Mouse (Mus musculus) Patski (cell line): Measurements from ENCODE around the gene Rheb. TPM values are rescaled to one million over a fixed set of nuclear protein-coding genes. Genes with fewer than 3 reads are reported as not detected.

Source experiments
- ATAC-seq: fragments of 100-300 bp; one replicate; pipeline ENCODE4 v1.8.0; 2021
- CTCF ChIA-PET: fragments of 350-600 bp; sonication (Branson Sonifier 250); formaldehyde crosslinking; loops from one replicate; lab custom pipeline; 2022; ENCODE audit warnings: inconsistent platforms; lab: Charles Lee
- POLR2A ChIA-PET: fragments of 350-600 bp; sonication (Branson Sonifier 250); formaldehyde crosslinking; loops from one replicate; lab custom pipeline; 2022; ENCODE audit warnings: antibody characterized with exemption, inconsistent platforms; lab: Charles Lee
- DNase-seq: peaks from one replicate; pipeline ENCODE4 v3.0.0-alpha.2; 2011; ENCODE audit warnings: low read depth, low spot score
- H3K27me3 ChIP-seq: fragments of 371-371 bp; one replicate; pipeline ENCODE4 v1.5.1; 2021
- CTCF ChIP-seq: fragments of 100-300 bp; IDR thresholded peaks from one replicate; pipeline ENCODE4 v1.5.1; 2021
- in situ Hi-C: fragments of 300-500 bp; cut with MboI; formaldehyde crosslinking; loops from 3 replicates; pipeline ENCODE4 v1.11.1; 2018; ENCODE audit warnings: low pct_unique_long_range_greater_than_20kb, mixed read lengths
- polyA plus RNA-seq: library from polyadenylated mRNA; unstranded; gene quantifications from one replicate; pipeline ENCODE4 v1.2.3, GENCODE M21; 2021

The Rheb gene
- 168 TPM for polyA plus RNA-seq

DNA sequence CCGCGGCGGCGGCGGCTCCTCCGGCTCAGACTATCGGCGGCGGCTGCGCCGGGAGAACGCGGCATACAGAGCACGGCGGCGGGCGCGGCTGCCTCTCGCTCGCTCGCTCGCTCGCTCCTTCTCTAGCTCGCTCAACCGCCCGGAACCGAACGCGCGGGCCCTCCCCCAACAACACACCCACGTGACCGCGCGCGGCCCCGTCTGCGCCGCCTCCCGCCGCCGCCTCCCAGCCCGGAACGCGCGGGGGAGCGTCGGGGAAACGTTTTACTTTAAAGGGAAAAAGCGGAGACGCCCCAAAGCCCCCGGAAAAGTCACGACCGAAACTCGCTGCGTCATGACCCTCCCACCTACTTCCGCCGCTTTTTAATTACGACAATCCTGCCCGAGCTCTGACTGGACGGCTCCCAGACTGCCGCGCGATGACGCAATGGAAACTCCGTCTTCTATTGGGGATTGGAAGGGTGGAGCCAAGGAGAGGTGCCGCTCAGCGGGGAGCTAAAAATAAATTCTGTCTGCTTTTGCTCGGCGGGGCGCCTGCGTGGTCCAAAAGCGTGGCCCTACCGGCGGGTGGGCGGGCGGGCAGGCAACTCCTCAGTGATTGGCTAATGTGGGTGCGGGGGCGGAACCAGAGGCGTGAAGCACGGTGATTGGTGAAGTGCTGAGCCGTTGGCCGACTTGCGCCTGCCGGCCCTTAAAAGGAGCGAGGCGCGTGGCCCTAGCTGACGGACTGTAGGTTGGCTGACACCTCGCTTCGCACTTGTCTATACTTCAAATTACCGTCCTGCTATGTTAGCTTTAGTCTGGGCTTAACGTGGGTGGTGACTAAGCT lies at the start of gene Rheb:
TSS of gene Rheb (minus strand) at position 351 of the 829 bp plus-strand sequence.
- peak; percentile 93 for ATAC-seq
- DNase-seq, result peak; percentile 100
- no peak for TF ChIP-seq CTCF
- ChIA-PET CTCF (interaction anchor here (0.8 to 3.4 kb wide), 4 partner anchors 10 to 168 kb away, joined by 3 to 10 read pairs (median 4); no protein-coding TSS in a partner anchor), POLR2A (interaction anchor here (0.5 to 1.1 kb wide), 4 partner anchors 12 to 140 kb away, joined by 3 to 6 read pairs (median 3); no protein-coding TSS in a partner anchor)
- no peaks in the 10 kb centered on the region for H3K27me3 ChIP-seq
- in situ Hi-C loops, result no loop called here

DNA sequence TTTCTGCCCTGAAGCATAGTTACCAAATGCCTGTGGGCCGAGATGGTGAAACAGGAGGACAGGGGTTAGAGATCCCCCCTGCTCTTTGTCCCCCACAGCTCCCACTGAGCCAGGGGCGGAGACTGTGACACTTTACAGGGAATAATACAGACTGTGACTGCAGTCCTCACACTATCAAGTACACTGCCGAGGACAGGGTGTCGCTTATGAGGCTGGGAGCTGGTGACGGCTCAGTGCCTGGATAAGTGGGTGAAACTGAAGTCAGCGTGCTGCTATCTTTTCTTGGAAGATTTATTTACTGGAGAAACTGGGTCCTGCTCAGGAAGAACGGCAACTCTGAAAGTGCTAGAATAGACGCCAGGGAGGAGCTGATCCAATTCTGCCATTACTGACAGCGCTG lies 47.4 kb upstream of the Rheb start:
- no peak for TF ChIP-seq CTCF
- ChIA-PET CTCF (no interaction called here), POLR2A (interaction anchor here (1.1 kb wide), 1 partner anchor 42 kb away, joined by 3 read pairs; no protein-coding TSS in a partner anchor)

DNA sequence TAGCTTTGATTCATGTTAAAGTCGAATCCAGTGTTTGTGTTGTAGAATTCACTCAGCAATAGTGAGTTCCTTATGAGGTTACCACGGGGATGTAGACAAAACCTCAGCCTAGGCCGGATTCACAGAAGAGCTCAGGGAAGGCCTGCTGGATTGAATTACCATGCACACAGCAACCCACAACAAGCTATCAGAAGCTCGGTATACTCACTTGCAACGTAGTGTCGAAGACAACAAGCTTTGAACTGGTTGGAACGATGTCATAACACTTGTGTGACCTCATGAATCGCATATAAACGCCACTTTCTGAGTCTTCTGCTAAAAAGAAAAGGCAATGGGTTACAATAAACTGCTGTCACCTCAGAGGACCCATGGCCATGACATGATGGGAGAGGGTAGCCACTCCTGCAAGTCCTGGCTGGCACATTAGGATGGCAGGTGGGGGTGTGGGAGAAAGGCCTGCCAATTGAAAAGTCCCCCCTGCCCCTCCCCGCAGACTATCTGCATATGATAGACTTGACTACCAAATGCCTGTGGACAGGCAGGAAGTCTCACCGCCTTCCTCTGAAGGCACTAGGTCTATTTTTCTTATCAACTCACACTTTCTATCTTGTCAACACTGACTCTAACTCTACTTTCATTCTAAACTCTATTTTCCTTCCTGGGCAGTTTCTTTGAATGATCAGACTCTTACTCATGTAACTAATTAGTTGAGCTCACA lies 46.6 kb upstream of the Rheb start:
- no peak for TF ChIP-seq CTCF
- DNase-seq (no peak), ATAC-seq (no peak)
- in situ Hi-C loops, result no loop called here
- ChIA-PET CTCF (interaction anchor here (1.0 kb wide), 1 partner anchor 35 kb away, joined by 3 read pairs; no protein-coding TSS in a partner anchor), POLR2A (interaction anchor here (0.9 kb wide), 1 partner anchor 118 kb away, joined by 3 read pairs; no protein-coding TSS in a partner anchor)
- H3K27me3 ChIP-seq, result no peaks in the 10 kb centered on the region

More for the DNA sequence above, 47.4 kb upstream of the Rheb start:
- in situ Hi-C loops, result no loop called here
- DNase-seq, result no peak
- ATAC-seq, result no peak
- H3K27me3 ChIP-seq, result no peaks in the 10 kb centered on the region

DNA sequence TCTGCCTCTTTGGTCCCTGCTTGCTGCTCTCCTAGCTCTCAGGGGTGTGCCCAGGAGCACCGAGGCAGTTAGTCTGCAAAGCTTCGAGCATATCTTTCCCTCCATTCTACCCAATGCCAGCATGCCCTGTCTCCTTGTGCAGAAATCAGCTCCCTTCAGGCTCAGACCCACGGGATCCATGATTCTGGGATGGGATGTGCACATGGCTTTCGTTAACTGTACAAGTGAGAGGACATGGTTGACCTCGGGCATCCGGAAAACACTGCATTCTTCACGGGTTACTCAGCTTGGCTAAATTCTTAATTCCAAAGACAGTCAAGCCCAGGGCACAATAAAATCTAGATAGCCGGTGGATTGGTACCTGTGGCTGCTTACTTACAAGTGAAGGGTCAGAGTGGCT lies 44.8 kb upstream of the Rheb start:
- ChIA-PET CTCF (interaction anchor here (1.0 kb wide), 1 partner anchor 19 kb away, joined by 3 read pairs; no protein-coding TSS in a partner anchor), POLR2A (no interaction called here)
- no peaks in the 10 kb centered on the region for H3K27me3 ChIP-seq
- in situ Hi-C loops, result no loop called here
- DNase-seq, result no peak
- no peak for TF ChIP-seq CTCF
- ATAC-seq, result no peak

DNA sequence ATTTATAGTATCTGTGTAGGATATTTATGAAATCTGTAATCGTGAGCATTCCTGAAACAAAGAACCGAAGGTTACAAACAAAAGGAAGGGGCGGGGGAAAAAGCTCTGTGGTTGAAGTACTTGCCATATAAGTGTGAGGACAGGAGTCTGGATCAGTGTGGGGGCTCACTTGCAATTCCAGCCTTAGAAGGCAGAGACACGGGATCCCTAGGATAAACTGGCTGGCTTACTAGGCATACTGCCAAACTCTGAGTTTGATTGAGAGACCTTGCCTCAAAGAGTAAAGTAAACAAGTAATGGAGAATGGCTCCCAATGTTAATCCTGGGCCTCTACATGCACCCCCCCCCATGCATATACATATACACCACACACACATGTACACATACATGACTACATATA lies 36.3 kb upstream of the Rheb start:
- ATAC-seq, result no peak
- ChIA-PET POLR2A (interaction anchor here (1.3 kb wide), 1 partner anchor 28 kb away, joined by 4 read pairs; no protein-coding TSS in a partner anchor), CTCF (interaction anchor here (1.1 kb wide), 1 partner anchor 35 kb away, joined by 3 read pairs; no protein-coding TSS in a partner anchor)
- H3K27me3 ChIP-seq, result no peaks in the 10 kb centered on the region
- no peak for TF ChIP-seq CTCF
- no peak for DNase-seq
- in situ Hi-C loops, result no loop called here

DNA sequence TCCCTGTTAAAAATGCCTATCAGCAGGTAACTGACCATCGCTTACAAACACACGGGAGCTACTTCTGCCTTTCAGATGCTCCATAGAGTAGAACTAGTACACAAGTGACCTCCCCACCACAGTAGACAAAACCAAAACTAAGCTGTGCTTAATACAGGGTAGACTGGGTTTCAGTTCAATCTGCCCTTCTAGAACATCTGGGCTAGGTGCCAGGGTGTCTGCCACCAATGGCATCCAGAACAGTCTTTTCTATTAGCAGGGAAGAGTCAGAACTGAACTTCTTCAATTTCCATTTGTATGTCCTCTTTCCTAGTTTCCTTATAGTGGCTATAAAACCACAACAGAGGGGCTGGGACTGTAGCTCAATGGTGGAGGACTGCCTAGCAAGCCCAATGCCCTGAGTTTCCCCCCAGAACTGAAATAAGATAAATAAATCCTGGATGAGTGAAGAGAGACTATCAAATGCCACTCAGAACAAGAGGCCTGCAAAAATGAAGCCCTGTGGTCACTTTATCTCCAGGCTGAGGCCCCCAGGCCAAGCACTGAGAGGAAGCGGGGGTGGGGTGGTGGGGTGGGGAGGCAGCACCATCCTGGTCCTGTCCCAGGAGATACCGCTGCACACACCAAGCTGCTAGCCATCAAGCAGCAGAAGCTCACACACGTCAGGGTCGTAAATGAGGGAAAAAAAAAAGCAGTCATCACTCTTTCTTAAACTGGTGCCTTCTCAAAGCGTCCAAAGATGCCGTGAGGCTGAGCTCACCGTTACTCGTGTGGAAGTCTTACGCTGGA lies 35.6 kb upstream of the Rheb start:
- CTCF ChIA-PET, result interaction anchor here (1.1 kb wide), 1 partner anchor 34 kb away, joined by 3 read pairs; no protein-coding TSS in a partner anchor
- ATAC-seq (no peak), DNase-seq (no peak)
- H3K27me3 ChIP-seq, result no peaks in the 10 kb centered on the region
- no peak for TF ChIP-seq CTCF
- in situ Hi-C loops, result no loop called here
- POLR2A ChIA-PET, result interaction anchor here (1.3 kb wide), 1 partner anchor 29 kb away, joined by 4 read pairs; no protein-coding TSS in a partner anchor

DNA sequence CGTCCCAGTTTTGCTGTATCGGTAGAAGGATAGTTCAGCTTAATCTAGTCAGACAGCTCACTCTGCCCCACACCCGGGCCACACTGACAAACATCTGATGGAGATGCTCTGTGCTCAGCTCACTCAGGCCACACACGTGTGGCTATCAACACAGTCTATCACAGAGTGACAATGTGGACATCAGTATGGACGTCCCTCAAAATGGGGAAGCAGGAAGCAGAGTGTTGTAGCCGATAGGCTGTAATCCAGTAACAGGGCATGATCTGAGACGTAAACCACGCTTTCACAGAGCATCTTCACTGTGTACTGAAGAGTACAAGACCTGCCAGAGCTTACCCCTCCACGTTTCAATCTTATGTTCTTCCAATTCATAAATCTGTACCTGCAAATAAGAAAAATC lies 34.2 kb upstream of the Rheb start:
- CTCF ChIA-PET, result interaction anchor here (1.0 kb wide), 1 partner anchor 8 kb away, joined by 3 read pairs; no protein-coding TSS in a partner anchor
- DNase-seq (no peak), ATAC-seq (no peak)
- POLR2A ChIA-PET, result no interaction called here
- in situ Hi-C loops, result no loop called here
- H3K27me3 ChIP-seq, result no peaks in the 10 kb centered on the region
- TF ChIP-seq CTCF, result no peak

DNA sequence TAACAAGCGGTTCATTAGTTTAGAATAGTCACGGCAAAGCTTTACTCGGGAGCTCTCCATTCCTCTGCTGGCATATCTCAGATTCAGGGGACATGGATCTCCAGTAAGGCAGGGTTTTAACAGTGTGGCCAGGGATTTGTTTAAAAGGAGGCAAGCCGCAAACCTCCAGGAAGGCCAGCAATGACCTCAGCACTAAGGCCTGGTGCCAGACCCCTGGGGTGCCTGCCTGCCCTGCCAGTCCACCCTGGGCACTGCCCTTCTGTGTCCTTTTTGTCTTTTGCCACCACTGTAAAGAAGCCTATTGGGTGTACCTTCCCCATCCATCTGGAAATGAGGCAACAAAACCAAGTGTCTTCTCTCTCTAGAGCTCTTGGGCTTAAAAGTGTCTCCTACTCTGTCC lies 31.7 kb upstream of the Rheb start:
- CTCF ChIA-PET, result interaction anchor here (1.0 to 1.4 kb wide), 3 partner anchors 12 to 133 kb away, joined by 3 to 4 read pairs (median 4); no protein-coding TSS in a partner anchor
- TF ChIP-seq CTCF, result no peak
- peak; percentile 53 for DNase-seq
- H3K27me3 ChIP-seq, result no peaks in the 10 kb centered on the region
- POLR2A ChIA-PET, result interaction anchor here (0.7 kb wide), 1 partner anchor 31 kb away, joined by 3 read pairs; no protein-coding TSS in a partner anchor
- ATAC-seq, result peak; percentile 52
- in situ Hi-C loops, result no loop called here

DNA sequence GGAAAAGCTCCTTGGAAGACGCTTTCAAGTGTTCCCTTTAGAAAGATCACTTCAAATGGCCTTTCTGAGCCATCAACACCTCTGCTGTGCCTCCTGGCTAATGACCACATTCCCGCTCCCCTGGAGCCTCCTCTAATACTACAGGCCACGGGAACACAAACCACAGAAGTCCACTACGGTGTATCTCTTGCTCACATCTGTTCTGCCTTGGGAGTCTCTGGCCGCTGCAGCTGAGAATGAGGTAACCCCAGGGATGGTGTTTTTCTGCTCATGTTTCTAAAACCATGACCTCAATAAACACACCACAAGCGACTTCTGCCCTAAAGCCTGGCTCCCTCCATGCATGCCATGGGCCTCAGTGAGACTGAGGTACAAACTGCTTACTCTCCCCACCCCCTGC lies 30.8 kb upstream of the Rheb start:
- H3K27me3 ChIP-seq, result no peaks in the 10 kb centered on the region
- no peak for TF ChIP-seq CTCF
- ATAC-seq (peak; percentile 72), DNase-seq (peak; percentile 86)
- in situ Hi-C loops, result no loop called here
- POLR2A ChIA-PET, result no interaction called here
- CTCF ChIA-PET, result interaction anchor here (1.4 kb wide), 1 partner anchor 22 kb away, joined by 3 read pairs; no protein-coding TSS in a partner anchor

DNA sequence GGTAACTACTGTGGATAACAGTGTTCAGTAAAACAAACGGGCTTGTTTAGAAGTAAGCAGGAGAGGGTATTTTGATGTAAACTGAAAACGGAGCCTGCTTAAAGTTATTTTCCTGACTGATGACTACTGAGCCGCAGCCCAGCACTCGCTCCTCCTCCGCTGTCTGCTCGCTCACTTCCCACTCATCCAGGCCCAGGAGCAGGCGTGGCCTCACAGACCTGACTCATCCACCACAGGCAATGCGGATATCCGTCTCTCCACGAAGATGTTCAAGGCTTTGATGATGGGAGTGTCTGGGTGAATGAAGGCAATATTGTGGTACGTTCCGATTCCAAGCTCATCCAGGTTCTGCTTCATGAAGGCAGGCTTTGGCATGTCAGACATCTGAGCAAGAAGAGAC lies 28.9 kb upstream of the Rheb start:
- ATAC-seq, result no peak
- H3K27me3 ChIP-seq, result no peaks in the 10 kb centered on the region
- POLR2A ChIA-PET, result no interaction called here
- CTCF ChIA-PET, result no interaction called here
- TF ChIP-seq CTCF, result no peak
- DNase-seq, result no peak
- in situ Hi-C loops, result no loop called here
